Mouse (Mus musculus) thymus, adult 2 months (tissue): ENCODE measurements around the gene Tomm6. TPM values are rescaled to one million over a fixed set of nuclear protein-coding genes. Genes with fewer than 3 reads are reported as not detected.

Source experiments
- DNase-seq: peaks from one replicate; pipeline ENCODE4 v3.0.0; 2021
- H3K27ac ChIP-seq: fragments of 200-500 bp; 2 replicates; pipeline ENCODE4 v1.5.1; 2012; ENCODE audit warnings: low read length, control low read depth; ENCODE audit not compliant: control insufficient read depth, insufficient read depth
- H3K27me3 ChIP-seq: fragments of 200-500 bp; 2 replicates; pipeline ENCODE4 v1.6.1; 2012; ENCODE audit warnings: mild to moderate bottlenecking, low read length, moderate library complexity, mixed read lengths; ENCODE audit not compliant: control insufficient read depth, insufficient read depth
- H3K36me3 ChIP-seq: fragments of 200-500 bp; 2 replicates; pipeline ENCODE4 v1.6.1; 2012; ENCODE audit warnings: mild to moderate bottlenecking, low read length, moderate library complexity; ENCODE audit not compliant: control insufficient read depth, insufficient read depth
- H3K4me1 ChIP-seq: fragments of 200-500 bp; replicated peaks from 2 replicates; pipeline ENCODE4 v1.6.1; 2012; ENCODE audit warnings: low read length; ENCODE audit not compliant: control insufficient read depth, insufficient read depth
- H3K4me3 ChIP-seq: fragments of 200-500 bp; 2 replicates; pipeline ENCODE4 v1.5.1; 2012; ENCODE audit warnings: mild to moderate bottlenecking, low read length, control low read depth, moderate library complexity; ENCODE audit not compliant: control insufficient read depth, insufficient read depth
- CTCF ChIP-seq: fragments of 200-500 bp; IDR thresholded peaks from 2 replicates; pipeline ENCODE4 v1.5.1; 2012; ENCODE audit warnings: mild to moderate bottlenecking, control low read depth, low read length, moderate library complexity, borderline replicate concordance; ENCODE audit not compliant: control insufficient read depth, poor library complexity, insufficient read depth; ENCODE audit errors: extremely low read depth
- POLR2A ChIP-seq: fragments of 200-500 bp; IDR thresholded peaks from 2 replicates; pipeline ENCODE4 v1.6.1; 2012; ENCODE audit warnings: mild to moderate bottlenecking, low read length, control low read depth, moderate library complexity; ENCODE audit not compliant: control insufficient read depth, poor library complexity, insufficient read depth; ENCODE audit errors: extremely low read depth
- WGBS: fragments of 180-500 bp; shearing (Covaris S2); methylation state at CpG from one replicate; pipeline ENCODE4 v1.1.7; 2018; 5-methylcytosine and 5-hydroxymethylcytosine counted together
- polyA plus RNA-seq: library from polyadenylated mRNA; depleted of rRNA; stranded (reverse); fragments of >200 nt; gene quantifications from 2 replicates; pipeline ENCODE4 v1.2.3, GENCODE M21; 2012; rRNA removed

Gene Tomm6
- 90.5 and 107 TPM in 2 replicates for polyA plus RNA-seq

- H3K27ac ChIP-seq, result no peak within 1 kb of the TSS
- 0% methylated on average over 9 of the region's 9 CpGs for WGBS
- H3K27me3 ChIP-seq, result no peaks in the 10 kb centered on the region
- H3K4me1 ChIP-seq, result peaks cover 17% of the 10 kb centered on the region
- H3K36me3 ChIP-seq, result no peaks in the 10 kb centered on the region
- TF ChIP-seq POLR2A, result no peak
- no peak for TF ChIP-seq CTCF
- no peak for DNase-seq
- peak within 1 kb of the TSS; percentile 82 for H3K4me3 ChIP-seq
These were observed at the start of gene Tomm6 for GRCm38 (mm10) chr17:47688344-47688607. Gene Tomm6, minus strand, starts transcription at chr17:47688386.

DNA sequence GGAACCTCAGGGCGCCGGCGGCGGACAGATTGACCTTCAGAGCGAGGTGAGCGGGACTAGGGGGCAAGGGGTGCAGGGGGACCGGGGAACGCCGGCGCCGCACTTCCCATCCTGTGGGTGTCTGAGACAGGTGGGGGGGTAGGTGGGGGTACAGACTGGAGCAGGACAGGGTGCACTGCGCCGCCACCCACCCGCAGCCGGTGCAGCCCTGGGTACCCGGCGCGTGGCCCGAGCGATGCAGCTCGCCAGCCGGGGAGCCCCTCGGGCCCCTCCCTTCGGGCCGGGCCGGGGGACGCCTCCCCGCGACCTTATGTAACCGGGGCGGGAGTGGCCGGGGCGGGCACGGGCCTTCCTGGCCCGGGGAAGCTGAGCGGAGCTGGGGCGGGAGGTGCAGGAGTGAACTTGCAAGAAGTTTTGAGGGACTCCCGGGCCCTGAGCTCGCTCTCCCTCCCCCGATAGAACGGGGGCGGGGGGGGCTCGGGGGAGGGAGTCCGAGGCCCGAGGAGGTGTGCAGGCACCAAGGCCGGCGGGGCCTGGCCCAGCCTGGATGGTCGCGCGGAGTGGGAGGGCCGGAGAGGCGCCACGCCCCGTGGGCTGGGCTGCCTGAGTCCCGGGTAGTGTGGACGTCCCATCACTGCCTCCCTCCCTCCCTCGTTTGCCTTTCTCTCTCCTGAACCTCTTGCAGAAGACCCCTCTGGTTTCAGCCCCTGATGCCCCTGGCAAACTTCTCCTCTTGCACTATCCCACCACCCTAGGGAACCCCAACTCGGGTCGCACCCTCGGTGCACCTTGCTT lies 49.3 kb upstream of the Tomm6 start:
- under 1% methylated on average over 58 of the region's 60 CpGs for WGBS
- Histone ChIP-seq H3K36me3 (no peaks in the 10 kb centered on the region), H3K27me3 (no peaks in the 10 kb centered on the region; the same call in 1 of the 2 replicates), H3K27ac (no peak overlapping the region), H3K4me3 (peak overlapping the region; percentile 54), H3K4me1 (peaks cover 21% of the 10 kb centered on the region)
- DNase-seq, result peak; percentile 62
- TF ChIP-seq CTCF, result no peak
- TF ChIP-seq POLR2A, result no peak

GRCm38 (mm10) chr17:47736856-47737255 lies 48.7 kb upstream of the Tomm6 start, which contains the start of gene Tfeb:
Gene Tfeb, plus strand, starts transcription at chr17:47737030.
- Histone ChIP-seq H3K36me3 (no peaks in the 10 kb centered on the region), H3K27ac (no peak within 1 kb of the TSS), H3K4me3 (peak within 1 kb of the TSS; percentile 54), H3K4me1 (peaks cover 21% of the 10 kb centered on the region), H3K27me3 (no peaks in the 10 kb centered on the region; the same call in 1 of the 2 replicates)
- under 1% methylated on average over 44 of the region's 47 CpGs for WGBS
- peak; percentile 46; the same call in 1 of the 2 replicates for TF ChIP-seq POLR2A
- TF ChIP-seq CTCF, result peak; percentile 99
- peak; percentile 98 for DNase-seq

DNA sequence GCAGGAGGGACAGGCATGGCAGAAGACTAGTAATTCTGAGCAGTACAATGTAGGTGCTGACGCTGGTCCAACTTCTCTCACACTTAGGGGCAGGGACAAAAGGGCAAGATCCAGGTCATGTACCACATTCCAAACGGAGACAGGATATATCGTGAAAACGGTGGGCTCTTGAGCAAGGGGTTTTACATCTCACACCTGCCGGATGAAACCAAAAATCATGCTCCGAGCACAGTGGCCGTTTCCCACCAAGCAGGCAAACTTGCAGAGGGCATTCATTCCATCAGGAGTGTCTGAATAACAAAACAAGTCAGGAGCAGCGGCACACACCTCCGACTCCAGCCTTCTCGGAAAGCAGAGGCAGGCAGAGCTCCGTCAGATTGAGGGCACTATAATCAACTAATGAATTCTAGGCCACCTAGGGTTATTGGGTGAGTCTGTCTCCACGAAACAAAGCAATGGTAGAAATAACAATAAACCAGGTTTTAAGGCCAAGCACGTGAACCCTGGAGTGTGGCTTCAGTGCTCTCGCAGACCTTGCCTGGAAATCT lies 47.4 kb upstream of the Tomm6 start:
- Histone ChIP-seq H3K27me3 (no peaks in the 10 kb centered on the region; the same call in 1 of the 2 replicates), H3K4me3 (no peak overlapping the region), H3K36me3 (no peaks in the 10 kb centered on the region), H3K4me1 (peaks cover 21% of the 10 kb centered on the region), H3K27ac (no peak overlapping the region)
- 94% methylated on average over 14 of the region's 14 CpGs for WGBS
- no peak for DNase-seq
- no peak for TF ChIP-seq POLR2A

DNA sequence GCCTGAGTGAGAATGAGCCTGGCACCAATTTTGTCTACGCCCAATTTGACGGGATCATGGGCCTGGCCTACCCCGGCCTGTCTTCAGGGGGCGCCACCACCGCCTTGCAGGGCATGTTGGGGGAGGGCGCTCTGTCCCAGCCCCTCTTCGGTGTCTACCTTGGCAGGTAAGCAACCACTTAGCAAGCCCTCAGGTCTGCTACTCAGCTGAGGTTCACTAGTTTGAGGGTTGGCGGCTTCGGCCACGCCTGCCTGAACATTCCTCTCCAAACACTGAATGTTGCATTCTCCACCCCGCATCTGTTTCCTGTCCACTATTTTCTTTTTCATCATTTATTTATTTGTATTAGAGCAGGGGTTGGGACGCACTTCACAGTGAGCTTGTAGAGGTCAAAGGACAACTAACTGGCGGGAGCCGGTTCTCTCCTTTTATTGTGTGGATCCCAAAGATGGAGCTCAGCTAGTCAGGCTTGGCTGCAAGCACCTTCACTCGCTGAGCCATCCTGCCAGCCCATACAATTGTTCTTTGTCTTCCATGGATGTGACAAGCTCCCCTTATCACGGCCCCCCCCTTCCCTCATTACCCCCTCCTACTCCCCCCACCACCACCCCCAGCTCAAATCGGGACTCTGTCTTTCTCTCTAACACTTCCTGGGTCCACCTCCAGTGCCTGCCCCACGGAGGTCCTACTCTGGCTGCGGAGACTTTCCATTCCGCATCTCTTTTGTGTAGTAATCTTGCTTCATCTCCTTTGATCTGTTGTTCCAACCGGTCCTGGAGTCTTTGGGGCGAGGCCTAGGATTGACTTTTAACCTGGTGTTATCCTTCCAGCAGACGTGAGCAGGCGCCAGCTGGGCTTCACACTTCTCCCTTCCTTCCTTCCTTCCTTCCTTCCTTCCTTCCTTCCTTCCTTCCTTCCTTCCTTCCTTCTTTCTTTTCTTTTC lies 42.7 kb upstream of the Tomm6 start:
- 86% methylated on average over 24 of the region's 24 CpGs for WGBS
- H3K36me3 ChIP-seq, result no peaks in the 10 kb centered on the region
- no peaks in the 10 kb centered on the region for H3K4me1 ChIP-seq
- TF ChIP-seq CTCF (no peak), POLR2A (no peak)
- no peak overlapping the region for H3K27ac ChIP-seq
- no peak overlapping the region for H3K4me3 ChIP-seq
- H3K27me3 ChIP-seq, result no peaks in the 10 kb centered on the region
- DNase-seq, result no peak

DNA sequence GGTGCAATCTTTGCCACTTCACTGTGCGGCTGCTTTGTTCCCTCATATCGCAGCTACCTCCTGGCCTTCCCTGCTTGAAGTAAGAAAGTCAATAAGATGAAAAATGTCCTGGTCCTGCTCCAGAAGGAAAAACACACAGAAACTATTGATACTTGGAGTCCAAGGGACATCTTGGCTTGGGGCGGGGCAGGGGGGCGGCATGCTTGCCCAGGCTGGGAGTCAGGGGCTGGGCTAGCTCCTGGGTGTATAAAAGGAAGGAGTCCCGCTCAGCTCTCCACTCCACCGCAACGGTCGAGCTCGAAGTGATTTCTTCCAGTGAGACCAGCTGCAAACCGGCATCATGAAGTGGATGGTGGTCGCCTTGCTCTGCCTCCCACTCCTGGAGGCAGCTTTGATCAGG lies 38.4 kb upstream of the Tomm6 start, which contains the start of gene Pgc:
Gene Pgc (plus strand): TSS at position 277 of the 400 bp plus-strand sequence.
- WGBS, result 90% methylated on average over 11 of the region's 11 CpGs
- DNase-seq, result no peak
- Histone ChIP-seq H3K4me1 (no peaks in the 10 kb centered on the region), H3K27me3 (no peaks in the 10 kb centered on the region), H3K4me3 (no peak within 1 kb of the TSS), H3K27ac (no peak within 1 kb of the TSS), H3K36me3 (no peaks in the 10 kb centered on the region)
- TF ChIP-seq POLR2A, result no peak
- TF ChIP-seq CTCF, result no peak
